Mouse (Mus musculus): ENCODE data around the gene Rab10. TPM values are rescaled to one million over a fixed set of nuclear protein-coding genes. Genes with fewer than 3 reads are reported as not detected.

The Rab10 gene
- polyA plus RNA-seq, 1 experiment from 2014 or later = 79.8 TPM

DNA sequence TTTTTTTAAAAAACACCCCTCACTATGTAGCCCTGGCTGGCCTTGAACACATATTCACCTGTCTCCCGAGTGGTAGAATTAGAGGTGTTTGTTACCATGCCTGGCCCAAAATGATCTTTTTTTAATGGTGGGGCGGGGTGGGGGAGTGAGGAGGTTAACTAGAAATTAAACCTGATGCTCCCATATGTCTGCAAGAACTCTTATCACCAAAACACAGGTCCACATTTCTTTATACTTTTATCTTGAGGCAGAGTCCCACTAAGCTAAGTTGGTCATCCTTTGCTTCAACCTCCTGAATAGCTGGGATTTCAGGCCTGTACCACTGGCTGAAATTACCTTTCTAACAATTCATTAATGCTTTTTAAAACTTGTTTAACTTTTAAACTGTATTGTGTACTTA, 13.7 kb downstream of the Rab10 start:
- Histone ChIP-seq H3K36me3 (ENCODE audit: control insufficient read depth, insufficient read depth, low read length) (peaks cover 4% of the 10 kb centered on the region; the same call in 1 of the 2 replicates), H3K9ac (ENCODE audit: low read length) (no peak overlapping the region), H3K9me3 (ENCODE audit: control insufficient read depth, low read length) (no peaks in the 10 kb centered on the region), H3K4me2 (ENCODE audit: low read length) (no peak overlapping the region), H3K27me3 (ENCODE audit: control insufficient read depth, insufficient read depth, low read length) (no peaks in the 10 kb centered on the region), H3K27ac (replicated peaks in 1 of 2; ENCODE audit: control insufficient read depth in 1 of 2, insufficient read depth in 1 of 2, low read depth in 2 of 2, low read length in 2 of 2) (no peak overlapping the region), H3K4me1 (ENCODE audit: control insufficient read depth in 2 of 2, insufficient read depth in 2 of 2, low read length in 2 of 2) (no peaks in the 10 kb centered on the region), H3K4me3 (ENCODE audit: control insufficient read depth in 1 of 2, insufficient read depth in 1 of 2, low read depth in 1 of 2, low read length in 2 of 2) (no peak overlapping the region)
- no peak for ATAC-seq (ENCODE audit: insufficient number of reproducible peaks, insufficient read depth, low FRiP score, low read depth)
- 84% methylated on average over 2 of the region's 2 CpGs for WGBS

DNA sequence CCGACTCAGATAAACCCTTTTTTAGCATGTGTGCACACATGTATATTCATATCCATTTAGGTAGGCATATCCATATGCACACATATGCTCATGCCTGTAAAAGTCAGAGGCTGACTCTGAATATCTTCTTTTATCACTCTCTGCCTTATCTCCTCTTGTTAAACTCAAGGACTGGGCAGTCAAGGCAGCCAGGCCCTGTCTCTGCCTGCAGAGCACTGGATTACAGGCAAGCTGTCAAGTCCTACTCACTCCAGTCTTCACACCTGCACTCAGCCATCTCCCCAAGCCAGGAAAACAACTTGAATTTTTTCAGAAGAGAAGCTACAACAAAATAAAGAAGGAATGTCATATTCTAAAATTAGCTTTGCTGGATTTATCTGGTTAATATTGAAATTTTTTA, 17.9 kb downstream of the Rab10 start:
- no peak overlapping the region for H3K4me3 ChIP-seq (ENCODE audit: control insufficient read depth in 1 of 2, insufficient read depth in 1 of 2, low read depth in 1 of 2, low read length in 2 of 2)
- H3K36me3 ChIP-seq (ENCODE audit: control insufficient read depth, insufficient read depth, low read length) = peaks cover 6% of the 10 kb centered on the region; the same call in 1 of the 2 replicates
- no peaks in the 10 kb centered on the region for H3K9me3 ChIP-seq (ENCODE audit: control insufficient read depth, low read length)
- H3K9ac ChIP-seq (ENCODE audit: low read length) = no peak overlapping the region
- H3K4me1 ChIP-seq (ENCODE audit: control insufficient read depth in 2 of 2, insufficient read depth in 2 of 2, low read length in 2 of 2) = no peaks in the 10 kb centered on the region
- no peak overlapping the region for H3K27ac ChIP-seq (replicated peaks in 1 of 2; ENCODE audit: control insufficient read depth in 1 of 2, insufficient read depth in 1 of 2, low read depth in 2 of 2, low read length in 2 of 2)
- H3K27me3 ChIP-seq (ENCODE audit: control insufficient read depth, insufficient read depth, low read length) = no peaks in the 10 kb centered on the region
- no peak for ATAC-seq (ENCODE audit: insufficient number of reproducible peaks, insufficient read depth, low FRiP score, low read depth)
- 80% methylated on average over 1 of the region's 1 CpGs for WGBS
- no peak overlapping the region for H3K4me2 ChIP-seq (ENCODE audit: low read length)

DNA sequence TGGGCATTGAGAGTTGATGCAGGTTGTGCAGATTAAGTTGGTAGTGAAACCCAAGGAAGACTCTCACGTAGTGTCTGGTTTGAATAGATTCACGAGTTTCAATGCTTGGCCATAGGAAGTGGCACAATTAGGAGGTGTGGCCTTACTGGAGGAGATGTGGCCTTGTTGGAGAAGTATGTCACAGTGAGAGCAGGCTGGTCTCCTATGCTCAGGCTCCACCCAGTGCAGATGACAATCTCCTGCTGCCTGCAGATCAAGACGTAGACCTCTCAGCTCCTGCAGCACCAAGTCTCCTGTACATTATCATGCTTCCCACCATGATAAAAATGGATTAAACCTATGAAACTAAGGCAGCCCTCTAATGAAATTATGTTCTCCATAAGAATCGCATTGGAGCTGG, 18.7 kb downstream of the Rab10 start:
- Histone ChIP-seq H3K9ac (ENCODE audit: low read length) (no peak overlapping the region), H3K4me1 (ENCODE audit: control insufficient read depth in 2 of 2, insufficient read depth in 2 of 2, low read length in 2 of 2) (no peaks in the 10 kb centered on the region), H3K27ac (replicated peaks in 1 of 2; ENCODE audit: control insufficient read depth in 1 of 2, insufficient read depth in 1 of 2, low read depth in 2 of 2, low read length in 2 of 2) (no peak overlapping the region), H3K9me3 (ENCODE audit: control insufficient read depth, low read length) (no peaks in the 10 kb centered on the region), H3K36me3 (ENCODE audit: control insufficient read depth, insufficient read depth, low read length) (peaks cover 6% of the 10 kb centered on the region; the same call in 1 of the 2 replicates), H3K27me3 (ENCODE audit: control insufficient read depth, insufficient read depth, low read length) (no peaks in the 10 kb centered on the region), H3K4me3 (ENCODE audit: control insufficient read depth in 1 of 2, insufficient read depth in 1 of 2, low read depth in 1 of 2, low read length in 2 of 2) (no peak overlapping the region), H3K4me2 (ENCODE audit: low read length) (no peak overlapping the region)
- ATAC-seq (ENCODE audit: insufficient number of reproducible peaks, insufficient read depth, low FRiP score, low read depth) = no peak
- WGBS = 79% methylated on average over 4 of the region's 4 CpGs

DNA sequence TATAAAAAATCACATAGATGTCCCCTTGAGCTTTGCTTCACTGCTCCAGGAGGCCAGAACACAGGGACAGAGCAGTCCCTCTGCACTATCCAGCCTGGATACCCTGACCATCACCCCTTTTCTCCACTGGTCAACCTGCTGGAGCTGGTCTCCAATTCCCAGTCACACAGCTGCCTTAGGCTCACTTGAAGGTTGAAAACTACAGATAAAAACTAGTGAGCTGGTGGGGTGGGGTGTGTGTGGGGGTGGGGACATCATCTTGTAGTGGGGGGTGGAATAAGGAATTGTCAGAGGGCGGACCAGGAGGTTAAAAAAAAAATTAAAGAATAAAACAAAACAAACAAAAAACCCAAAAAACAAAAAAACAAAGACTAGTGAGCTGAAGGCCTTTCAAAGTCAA, 21.3 kb downstream of the Rab10 start:
- H3K4me2 ChIP-seq (ENCODE audit: low read length) = no peak overlapping the region
- H3K27me3 ChIP-seq (ENCODE audit: control insufficient read depth, insufficient read depth, low read length) = no peaks in the 10 kb centered on the region
- peaks cover 6% of the 10 kb centered on the region; the same call in 1 of the 2 replicates for H3K36me3 ChIP-seq (ENCODE audit: control insufficient read depth, insufficient read depth, low read length)
- H3K4me1 ChIP-seq (ENCODE audit: control insufficient read depth in 2 of 2, insufficient read depth in 2 of 2, low read length in 2 of 2) = no peaks in the 10 kb centered on the region
- H3K9me3 ChIP-seq (ENCODE audit: control insufficient read depth, low read length) = no peaks in the 10 kb centered on the region
- no peak overlapping the region for H3K27ac ChIP-seq (replicated peaks in 1 of 2; ENCODE audit: control insufficient read depth in 1 of 2, insufficient read depth in 1 of 2, low read depth in 2 of 2, low read length in 2 of 2)
- no peak overlapping the region for H3K9ac ChIP-seq (ENCODE audit: low read length)
- WGBS = 100% methylated on average over 1 of the region's 1 CpGs
- ATAC-seq (ENCODE audit: insufficient number of reproducible peaks, insufficient read depth, low FRiP score, low read depth) = no peak
- no peak overlapping the region for H3K4me3 ChIP-seq (ENCODE audit: control insufficient read depth in 1 of 2, insufficient read depth in 1 of 2, low read depth in 1 of 2, low read length in 2 of 2)

DNA sequence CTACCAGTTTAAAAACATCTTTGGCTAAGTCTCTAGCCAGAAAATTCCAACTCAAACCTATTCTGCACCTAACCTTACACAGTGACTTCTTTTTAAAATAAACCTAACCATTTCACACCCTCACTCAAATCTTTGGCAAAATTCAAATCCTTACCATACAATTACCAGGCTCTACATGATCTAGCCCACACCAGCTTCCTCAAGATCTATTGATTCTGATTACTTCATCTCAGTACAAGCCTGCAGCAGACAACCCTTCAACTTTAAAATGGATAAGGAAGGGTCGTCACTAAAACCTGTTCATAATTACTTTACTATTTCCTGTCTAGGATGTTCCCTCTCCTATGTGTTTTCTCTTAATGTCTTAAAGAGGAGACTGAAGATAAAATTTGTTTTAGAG, 23.9 kb downstream of the Rab10 start:
- ATAC-seq (ENCODE audit: insufficient number of reproducible peaks, insufficient read depth, low FRiP score, low read depth) = no peak
- no peak overlapping the region for H3K4me3 ChIP-seq (ENCODE audit: control insufficient read depth in 1 of 2, insufficient read depth in 1 of 2, low read depth in 1 of 2, low read length in 2 of 2)
- H3K36me3 ChIP-seq (ENCODE audit: control insufficient read depth, insufficient read depth, low read length) = peaks cover 4% of the 10 kb centered on the region; the same call in 1 of the 2 replicates
- no peak overlapping the region for H3K4me2 ChIP-seq (ENCODE audit: low read length)
- H3K9me3 ChIP-seq (ENCODE audit: control insufficient read depth, low read length) = no peaks in the 10 kb centered on the region
- peaks cover 0 to 4% of the 10 kb centered on the region in 2 experiments; a peak in 2 of 4 replicates for H3K4me1 ChIP-seq (ENCODE audit: control insufficient read depth in 2 of 2, insufficient read depth in 2 of 2, low read length in 2 of 2)
- H3K27ac ChIP-seq (replicated peaks in 1 of 2; ENCODE audit: control insufficient read depth in 1 of 2, insufficient read depth in 1 of 2, low read depth in 2 of 2, low read length in 2 of 2) = no peak overlapping the region
- H3K9ac ChIP-seq (ENCODE audit: low read length) = no peak overlapping the region
- no peaks in the 10 kb centered on the region for H3K27me3 ChIP-seq (ENCODE audit: control insufficient read depth, insufficient read depth, low read length)
- 68% methylated on average over 1 of the region's 1 CpGs for WGBS

DNA sequence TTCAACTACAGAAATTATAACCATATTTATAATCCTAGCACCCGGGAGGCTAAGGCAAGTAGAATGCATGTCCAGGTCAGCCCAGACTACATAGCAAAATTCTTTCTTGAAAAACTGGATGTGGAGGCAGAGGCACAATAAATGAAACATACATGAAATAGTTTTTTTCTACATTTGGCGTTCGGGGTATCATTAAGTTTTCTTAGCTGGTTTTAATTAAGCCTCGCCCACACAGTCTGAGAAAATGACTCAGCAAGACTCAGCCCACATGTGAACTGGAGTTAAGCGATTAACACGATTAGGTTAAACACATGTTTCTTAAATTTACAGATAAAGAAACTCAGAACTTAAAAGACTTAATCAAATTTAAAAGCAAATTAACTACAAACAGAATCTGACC, 24.4 kb downstream of the Rab10 start:
- Histone ChIP-seq H3K27ac (replicated peaks in 1 of 2; ENCODE audit: control insufficient read depth in 1 of 2, insufficient read depth in 1 of 2, low read depth in 2 of 2, low read length in 2 of 2) (no peak overlapping the region), H3K27me3 (ENCODE audit: control insufficient read depth, insufficient read depth, low read length) (no peaks in the 10 kb centered on the region), H3K36me3 (ENCODE audit: control insufficient read depth, insufficient read depth, low read length) (no peaks in the 10 kb centered on the region), H3K4me2 (ENCODE audit: low read length) (no peak overlapping the region), H3K9me3 (ENCODE audit: control insufficient read depth, low read length) (no peaks in the 10 kb centered on the region), H3K4me3 (ENCODE audit: control insufficient read depth in 1 of 2, insufficient read depth in 1 of 2, low read depth in 1 of 2, low read length in 2 of 2) (no peak overlapping the region), H3K9ac (ENCODE audit: low read length) (no peak overlapping the region), H3K4me1 (ENCODE audit: control insufficient read depth in 2 of 2, insufficient read depth in 2 of 2, low read length in 2 of 2) (peaks cover 0 to 4% of the 10 kb centered on the region in 2 experiments; a peak in 2 of 4 replicates)
- no peak for ATAC-seq (ENCODE audit: insufficient number of reproducible peaks, insufficient read depth, low FRiP score, low read depth)
- 82% methylated on average over 6 of the region's 6 CpGs for WGBS

DNA sequence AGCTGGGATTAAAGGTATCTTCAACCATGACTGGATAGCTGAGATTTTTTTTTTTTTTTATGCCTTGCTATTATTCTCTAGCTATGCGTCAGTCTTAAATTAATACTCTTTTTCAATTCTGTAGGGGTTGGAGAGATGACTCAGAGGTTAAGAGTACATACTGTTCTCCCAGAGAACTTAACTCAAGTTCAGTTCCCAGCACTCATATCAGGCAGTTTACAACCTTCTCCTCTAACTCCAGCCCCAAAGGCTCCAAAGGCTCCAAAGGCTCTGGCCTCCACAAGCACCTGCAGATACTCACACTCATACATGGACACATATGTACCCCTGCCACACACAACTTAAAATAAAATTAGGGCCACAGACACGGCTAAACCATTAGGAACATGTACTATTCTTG, 25.3 kb downstream of the Rab10 start:
- H3K4me2 ChIP-seq (ENCODE audit: low read length) = no peak overlapping the region
- ATAC-seq (ENCODE audit: insufficient number of reproducible peaks, insufficient read depth, low FRiP score, low read depth) = no peak
- no peaks in the 10 kb centered on the region for H3K36me3 ChIP-seq (ENCODE audit: control insufficient read depth, insufficient read depth, low read length)
- H3K4me3 ChIP-seq (ENCODE audit: control insufficient read depth in 1 of 2, insufficient read depth in 1 of 2, low read depth in 1 of 2, low read length in 2 of 2) = no peak overlapping the region
- H3K9me3 ChIP-seq (ENCODE audit: control insufficient read depth, low read length) = no peaks in the 10 kb centered on the region
- no peak overlapping the region for H3K27ac ChIP-seq (replicated peaks in 1 of 2; ENCODE audit: control insufficient read depth in 1 of 2, insufficient read depth in 1 of 2, low read depth in 2 of 2, low read length in 2 of 2)
- 80% methylated on average over 2 of the region's 2 CpGs for WGBS
- H3K27me3 ChIP-seq (ENCODE audit: control insufficient read depth, insufficient read depth, low read length) = no peaks in the 10 kb centered on the region
- H3K9ac ChIP-seq (ENCODE audit: low read length) = no peak overlapping the region
- H3K4me1 ChIP-seq (ENCODE audit: control insufficient read depth in 2 of 2, insufficient read depth in 2 of 2, low read length in 2 of 2) = peaks cover 0 to 4% of the 10 kb centered on the region in 2 experiments; a peak in 2 of 4 replicates

DNA sequence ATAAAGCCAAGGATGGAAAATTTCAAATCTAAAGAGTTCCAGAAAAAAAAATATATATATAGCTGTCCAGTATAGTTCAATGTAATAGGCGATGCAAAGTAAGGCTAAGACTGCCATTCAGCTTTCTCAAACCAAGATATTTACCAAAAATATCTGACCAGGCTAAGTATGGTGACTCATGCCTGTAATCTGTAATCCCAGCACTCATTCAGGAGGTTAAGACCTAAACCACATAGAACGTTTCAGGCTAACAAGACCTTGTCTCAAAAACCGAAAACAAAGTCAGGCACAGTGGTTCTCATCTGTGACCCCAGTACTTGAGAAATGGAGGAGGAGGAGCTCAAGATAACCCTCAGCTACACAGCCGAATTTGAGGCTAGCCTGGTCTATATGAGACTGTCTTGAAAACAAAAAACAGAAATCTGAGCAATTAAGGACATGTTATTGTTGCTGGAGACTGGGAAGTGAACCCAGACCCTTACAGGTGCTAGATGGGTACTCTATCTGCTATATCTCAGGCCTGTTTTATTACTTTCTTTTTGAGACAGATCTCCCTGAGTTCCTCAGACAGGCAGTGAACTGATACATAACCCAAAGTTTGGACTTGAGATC, 25.8 kb downstream of the Rab10 start:
- Histone ChIP-seq H3K27me3 (ENCODE audit: control insufficient read depth, insufficient read depth, low read length) (no peaks in the 10 kb centered on the region), H3K4me2 (ENCODE audit: low read length) (no peak overlapping the region), H3K9ac (ENCODE audit: low read length) (no peak overlapping the region), H3K36me3 (ENCODE audit: control insufficient read depth, insufficient read depth, low read length) (no peaks in the 10 kb centered on the region), H3K9me3 (ENCODE audit: control insufficient read depth, low read length) (no peaks in the 10 kb centered on the region), H3K4me1 (ENCODE audit: control insufficient read depth in 2 of 2, insufficient read depth in 2 of 2, low read length in 2 of 2) (peaks cover 0 to 4% of the 10 kb centered on the region in 2 experiments; a peak in 2 of 4 replicates), H3K4me3 (ENCODE audit: control insufficient read depth in 1 of 2, insufficient read depth in 1 of 2, low read depth in 1 of 2, low read length in 2 of 2) (no peak overlapping the region), H3K27ac (replicated peaks in 1 of 2; ENCODE audit: control insufficient read depth in 1 of 2, insufficient read depth in 1 of 2, low read depth in 2 of 2, low read length in 2 of 2) (no peak overlapping the region)
- WGBS = 70% methylated on average over 4 of the region's 4 CpGs
- no peak for ATAC-seq (ENCODE audit: insufficient number of reproducible peaks, insufficient read depth, low FRiP score, low read depth)

All from heart, embryonic 14.5 days (tissue).